Mouse (Mus musculus) large intestine, adult 2 months (tissue): ENCODE results near the gene Tbpl2. TPM values are rescaled to one million over a fixed set of nuclear protein-coding genes. Genes with fewer than 3 reads are reported as not detected.

Experiments
- DNase-seq: peaks from one replicate; pipeline ENCODE4 v3.0.0-alpha.2; 2012; ENCODE audit warnings: low read depth, low spot score
- WGBS: fragments of 180-500 bp; shearing (Covaris S2); methylation state at CpG from one replicate; pipeline ENCODE4 v1.1.7; 2018; 5-methylcytosine and 5-hydroxymethylcytosine counted together
- polyA plus RNA-seq: library from polyadenylated mRNA; depleted of rRNA; stranded (reverse); fragments of >200 nt; gene quantifications from 2 replicates; pipeline ENCODE4 v1.2.3, GENCODE M21; 2012; rRNA removed

Tbpl2 gene
- polyA plus RNA-seq, result not detected in 2 replicates

DNA sequence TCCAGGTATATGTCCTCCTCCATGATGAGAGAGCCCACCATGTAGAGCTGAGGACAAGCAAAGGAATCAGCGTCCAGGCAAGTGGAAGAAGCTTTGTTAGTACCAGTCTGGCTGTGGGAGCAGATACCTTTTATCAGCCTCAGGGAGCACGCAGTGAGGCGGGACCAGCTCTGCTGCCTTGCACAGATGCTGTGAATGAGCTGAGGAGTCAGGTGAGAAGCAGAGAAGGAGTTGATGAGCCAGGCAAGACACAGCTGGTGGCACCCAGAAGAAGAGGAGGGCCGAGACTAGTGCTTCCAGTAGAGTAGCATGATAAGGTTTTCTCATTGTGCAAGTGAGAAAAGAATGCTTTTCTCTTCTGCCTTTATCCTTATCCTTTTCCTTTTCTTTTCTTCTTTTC lies at the start of gene Tbpl2:
Gene Tbpl2 (minus strand): TSS at position 101 of the 400 bp plus-strand sequence.
- WGBS, result 76% methylated on average over 4 of the region's 4 CpGs
- DNase-seq, result no peak

DNA sequence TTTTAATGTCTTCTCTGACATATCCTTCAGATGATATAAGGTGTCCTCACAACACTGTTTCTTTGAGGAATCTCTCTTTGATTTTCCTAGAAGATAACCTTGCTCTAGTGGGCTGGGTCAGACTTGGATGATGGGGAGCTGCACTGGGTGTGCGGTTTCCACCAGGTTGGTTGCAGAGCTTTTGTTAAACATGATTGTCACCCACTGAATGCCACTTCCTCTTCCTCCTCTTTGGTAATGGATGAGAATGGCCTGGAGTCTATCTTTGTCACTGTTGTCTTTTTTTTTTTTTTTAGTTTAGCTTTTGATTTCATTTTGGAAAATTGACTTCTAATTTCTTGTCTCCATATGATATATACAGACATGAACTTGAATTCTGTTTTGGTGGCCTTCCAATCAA lies 38.0 kb upstream of the Tbpl2 start:
- no peak for DNase-seq
- WGBS, result 89% methylated on average over 1 of the region's 1 CpGs

DNA sequence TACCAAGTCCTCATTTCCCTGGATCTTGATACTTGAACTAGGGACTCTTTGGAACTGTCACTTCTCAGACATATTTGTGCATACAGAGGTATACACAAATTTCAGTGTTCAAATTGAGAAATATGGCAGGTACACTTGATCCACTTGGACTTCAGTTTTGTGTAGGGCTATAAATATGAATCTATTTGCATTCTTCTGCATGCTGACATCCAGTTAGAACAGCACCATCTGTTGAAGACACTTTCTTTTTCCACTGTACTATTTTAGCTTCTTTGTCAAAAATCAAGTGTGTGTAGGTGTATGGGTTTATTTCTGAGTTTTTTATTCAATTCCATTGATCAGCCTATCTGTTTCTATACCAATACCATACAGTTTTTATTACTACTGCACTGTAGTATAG lies 12.7 kb upstream of the Tbpl2 start:
- no peak for DNase-seq

DNA sequence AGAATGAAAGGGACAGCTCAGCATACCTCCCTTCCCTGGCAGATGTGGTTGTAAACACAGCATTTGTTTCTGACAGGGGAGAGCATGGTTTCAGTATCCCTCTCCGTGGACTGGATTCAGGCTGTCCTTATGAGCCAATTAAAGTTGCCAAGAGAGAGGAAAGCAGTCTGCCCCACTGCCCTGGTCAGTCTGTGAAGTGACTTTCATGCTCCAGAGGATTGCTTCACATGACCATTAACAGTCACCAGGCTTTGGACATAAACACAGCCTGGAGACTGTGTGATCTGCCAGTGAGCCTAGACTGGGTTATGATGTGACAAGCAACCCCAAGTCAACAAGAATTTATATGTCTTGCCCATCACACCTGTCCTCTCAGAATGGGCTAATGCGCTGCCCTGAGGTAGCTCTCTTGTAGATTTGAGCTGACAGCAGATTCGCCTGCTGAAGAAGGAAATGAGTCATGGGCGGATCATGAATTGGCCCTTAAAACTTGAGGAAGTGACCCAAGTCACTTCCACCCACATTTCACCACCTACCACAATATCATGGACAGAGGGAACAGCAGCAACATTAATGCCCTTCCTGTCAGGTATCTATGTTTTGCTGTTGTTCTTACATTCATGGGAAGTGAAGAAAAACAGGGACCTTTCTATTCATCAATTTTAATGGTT lies 7.4 kb upstream of the Tbpl2 start:
- no peak for DNase-seq

DNA sequence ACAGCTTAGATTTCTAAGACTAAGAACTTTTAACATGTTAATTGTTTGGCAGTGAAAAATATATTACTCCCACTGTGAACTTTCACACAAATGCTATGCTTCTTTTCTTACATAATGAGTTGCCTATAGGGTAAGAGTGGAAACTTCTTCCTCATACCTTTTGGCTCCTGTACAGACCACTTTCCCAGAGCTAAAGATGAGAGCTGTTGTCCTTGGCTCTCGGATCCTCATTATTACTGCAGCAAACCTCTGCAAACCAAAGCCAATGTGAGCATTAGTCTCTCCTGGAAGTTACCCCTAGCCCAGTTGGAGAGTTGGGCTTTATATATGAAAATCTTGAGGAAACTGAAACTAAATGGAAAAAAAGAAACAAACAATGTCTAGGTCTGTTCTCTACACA lies 5.5 kb downstream of the Tbpl2 start:
- no peak for DNase-seq
- WGBS, result 29% methylated on average over 1 of the region's 1 CpGs

More for the DNA sequence above, 7.4 kb upstream of the Tbpl2 start:
- 62% methylated on average over 4 of the region's 4 CpGs for WGBS

DNA sequence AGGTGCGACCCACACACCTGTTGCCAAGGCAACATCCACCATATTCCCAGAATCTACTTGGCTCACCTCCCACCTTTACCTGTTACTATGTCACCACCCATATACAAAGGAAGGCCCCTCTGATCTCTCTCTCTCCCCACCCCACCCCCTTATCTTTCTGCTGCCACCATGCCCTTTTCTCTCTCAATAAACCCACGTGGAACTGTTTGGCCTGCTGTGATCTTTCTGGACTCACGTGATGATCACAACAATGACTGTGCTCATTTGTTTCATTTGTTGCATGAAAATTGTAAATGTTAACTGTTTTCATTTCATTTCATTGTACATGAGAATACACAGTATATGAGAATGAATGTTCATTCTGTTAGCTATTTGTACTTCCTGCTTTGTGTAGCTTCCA lies 45.9 kb downstream of the Tbpl2 start:
- WGBS, result 73% methylated on average over 3 of the region's 3 CpGs
- no peak for DNase-seq

DNA sequence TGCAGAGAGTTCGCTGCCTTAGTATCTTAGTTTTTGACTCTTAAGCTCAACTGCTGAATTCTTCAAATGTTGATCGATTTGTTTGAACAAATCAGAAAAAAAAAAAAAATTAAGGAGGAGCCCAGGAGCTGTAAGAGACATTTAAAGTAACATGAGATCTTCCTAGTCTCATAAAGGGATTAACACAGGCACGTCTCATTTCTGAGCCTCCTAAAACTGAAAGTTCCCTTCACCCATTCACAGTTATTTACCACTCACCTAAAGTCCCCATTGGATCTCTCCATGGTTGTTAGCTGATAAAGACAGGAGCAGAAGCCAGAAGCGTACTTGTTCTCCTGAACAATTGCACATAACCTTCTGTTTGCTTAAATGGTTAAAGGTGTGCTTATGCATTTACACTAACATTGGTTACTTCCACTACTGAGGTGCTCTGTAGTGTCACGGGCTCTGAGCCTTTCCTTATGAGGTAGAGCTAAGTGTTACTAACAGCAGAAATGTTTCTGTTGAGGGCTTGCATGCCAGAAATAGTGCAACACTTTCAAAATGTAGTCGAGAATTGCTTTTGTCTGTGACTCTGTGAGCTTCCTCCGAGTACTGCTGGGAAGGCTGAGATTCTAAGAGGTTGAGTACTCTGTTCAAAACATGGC lies 46.9 kb downstream of the Tbpl2 start, which contains the start of gene Hnmt:
Gene Hnmt (minus strand): TSS at position 51 of the 647 bp plus-strand sequence.
- WGBS, result 13% methylated on average over 7 of the region's 7 CpGs
- DNase-seq, result peak; percentile 3

DNA sequence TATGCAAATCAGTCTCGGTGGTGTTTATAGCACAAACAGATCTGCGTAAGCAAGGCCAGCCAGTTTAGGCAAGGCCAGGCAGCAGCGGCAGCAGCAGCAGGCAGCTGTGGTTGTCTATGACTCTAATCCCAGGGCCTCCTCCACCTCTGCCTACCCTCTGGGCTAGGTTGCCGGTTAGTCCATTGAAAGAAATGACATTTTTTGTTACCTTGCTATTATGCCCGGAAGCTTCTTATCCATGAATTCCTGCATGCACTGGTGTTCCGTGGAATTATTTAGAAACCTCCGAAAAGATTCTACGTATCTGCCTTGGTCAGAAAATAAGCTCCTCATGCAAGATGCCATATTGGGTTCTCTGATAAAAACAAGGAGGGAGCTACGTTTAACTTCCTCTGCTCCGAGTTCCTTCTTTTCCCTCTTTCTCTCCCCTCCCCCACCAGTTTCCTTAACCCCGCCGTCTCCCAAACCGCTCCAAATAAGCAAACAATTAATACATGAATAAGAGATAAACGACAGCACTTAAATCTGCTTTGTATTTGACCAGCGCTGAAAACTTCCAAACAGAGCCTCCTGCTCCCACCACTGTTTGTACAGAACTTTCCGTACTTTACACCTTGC lies 47.8 kb downstream of the Tbpl2 start:
- WGBS, result 3% methylated on average over 16 of the region's 16 CpGs
- peak; percentile 14 for DNase-seq

DNA sequence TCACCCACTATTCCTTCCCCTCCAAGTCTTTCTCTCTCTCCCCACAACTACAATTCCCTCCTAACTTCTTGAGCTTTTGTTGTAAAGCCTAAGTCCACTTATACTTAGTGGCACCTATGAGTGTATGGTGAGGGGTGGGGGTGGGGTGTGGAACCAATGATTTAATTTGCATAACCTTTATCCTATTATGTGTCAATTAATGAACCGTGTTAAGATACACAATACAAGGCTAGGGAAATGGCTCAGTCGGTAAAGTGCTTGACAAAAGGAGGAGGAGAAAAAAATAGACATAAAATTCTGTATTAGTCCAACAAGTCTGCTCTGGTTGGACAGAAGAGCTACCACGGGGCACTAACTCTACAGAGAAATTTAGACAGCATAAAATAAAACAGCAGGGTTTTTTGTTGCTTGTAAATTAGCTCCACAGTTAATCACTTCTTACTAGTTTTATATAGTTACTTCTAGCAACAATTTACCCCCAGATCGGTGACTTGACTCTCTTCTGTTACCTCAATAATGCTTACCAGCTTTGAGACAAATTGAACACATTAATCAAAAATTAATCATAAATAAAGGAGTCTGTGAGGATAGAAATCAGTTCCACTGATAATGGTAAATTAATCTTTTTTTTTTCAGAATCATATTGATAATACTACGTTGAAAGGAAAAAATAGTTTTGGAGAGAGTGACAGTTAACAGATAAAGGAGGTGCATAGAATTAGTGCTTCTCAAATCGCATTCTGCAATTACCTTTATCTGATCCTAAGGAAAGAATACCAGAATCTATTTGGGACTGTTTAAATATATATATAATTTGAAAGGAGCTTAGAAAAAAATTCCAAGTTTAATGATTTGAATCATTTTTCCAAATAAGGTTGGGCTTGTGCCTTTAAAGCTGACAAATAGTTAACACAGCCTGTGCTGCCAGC lies 48.6 kb downstream of the Tbpl2 start:
- WGBS, result 62% methylated on average over 6 of the region's 6 CpGs
- DNase-seq, result no peak

DNA sequence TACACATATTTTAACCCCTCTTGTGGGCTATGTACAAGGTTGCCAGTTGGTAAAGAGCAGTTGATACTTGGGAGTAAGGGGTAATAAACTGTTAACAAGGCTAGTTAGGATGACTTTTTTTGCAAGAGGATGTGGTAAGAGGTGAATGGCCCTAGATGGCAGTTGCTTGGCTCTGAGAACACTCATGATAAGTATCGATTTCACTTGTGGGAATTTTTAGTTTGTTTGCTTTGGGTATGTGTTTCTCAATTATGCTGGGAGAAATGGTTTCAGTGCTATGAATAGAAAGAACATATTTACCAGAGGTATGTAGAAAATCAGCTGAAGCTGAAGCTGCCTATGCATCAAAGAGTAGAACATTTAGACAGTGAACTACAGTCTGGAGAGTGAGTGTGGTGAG lies 53.5 kb downstream of the Tbpl2 start:
- 62% methylated on average over 1 of the region's 1 CpGs for WGBS

DNA sequence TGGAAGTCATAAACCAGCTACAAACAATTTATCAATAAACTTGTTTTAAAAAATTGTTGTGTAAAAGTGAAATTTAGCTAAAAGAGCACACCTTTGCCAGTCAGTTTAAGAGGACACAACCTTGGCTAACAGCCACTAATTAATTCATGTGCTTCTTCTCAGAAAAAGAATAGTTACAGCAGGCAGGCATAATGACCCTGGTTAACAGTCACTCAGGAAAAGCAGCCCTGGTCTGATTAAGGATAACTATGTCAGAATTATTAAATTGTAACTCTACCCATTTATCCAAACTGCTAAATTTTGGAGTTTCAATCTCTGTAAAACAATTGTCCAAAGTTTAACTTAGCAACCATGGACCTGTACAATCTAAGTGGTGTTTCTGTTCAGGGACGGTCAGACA lies 55.9 kb downstream of the Tbpl2 start:
- DNase-seq, result no peak
- WGBS, result 88% methylated on average over 1 of the region's 1 CpGs

More for the DNA sequence above, 53.5 kb downstream of the Tbpl2 start:
- no peak for DNase-seq

Other genes starting within 250 kb of the Tbpl2 start
- gene Hnmt, start 47.2 kb downstream of the Tbpl2 start, polyA plus RNA-seq, result 0.32 and 0.69 TPM in 2 replicates
- not detected in 2 replicates for gene Il1f8, start 56.6 kb upstream of the Tbpl2 start, polyA plus RNA-seq
- gene Il1f9, start 89.9 kb upstream of the Tbpl2 start, polyA plus RNA-seq, result not detected in 2 replicates
- not detected in 2 replicates for gene Il1f6, start 118.8 kb upstream of the Tbpl2 start, polyA plus RNA-seq
- not detected in 2 replicates for gene Il1f5, start 180.4 kb upstream of the Tbpl2 start, polyA plus RNA-seq
- not detected in 2 replicates for gene Il1f10, start 194.6 kb upstream of the Tbpl2 start, polyA plus RNA-seq
- 2.9 and 3.4 TPM in 2 replicates for gene Il1rn, start 240.3 kb upstream of the Tbpl2 start, polyA plus RNA-seq